Mouse (Mus musculus) intestine, postnatal 0 days (tissue): ENCODE measurements around the gene Tox2. TPM values are rescaled to one million over a fixed set of nuclear protein-coding genes. Genes with fewer than 3 reads are reported as not detected.

Source experiments
- ATAC-seq: fragments of 200-750 bp; cut with Nextera tagmentation; 2 replicates; pipeline ENCODE4 v1.8.0; 2017; ENCODE audit warnings: mild to moderate bottlenecking, moderate TSS enrichment, moderate library complexity
- H3K27ac ChIP-seq: fragments of 300-500 bp; sonication (generic); 2 replicates; pipeline ENCODE4 v1.5.1; 2014; ENCODE audit warnings: mild to moderate bottlenecking, low read depth, low read length, moderate library complexity
- H3K27me3 ChIP-seq: fragments of 300-500 bp; sonication (generic); replicated peaks from 2 replicates; pipeline ENCODE4 v1.6.1; 2014; ENCODE audit warnings: low read length, mixed read lengths; ENCODE audit not compliant: control insufficient read depth, insufficient read depth
- H3K36me3 ChIP-seq: fragments of 300-500 bp; sonication (generic); 2 replicates; pipeline ENCODE4 v1.6.1; 2014; ENCODE audit warnings: mild to moderate bottlenecking, moderate library complexity; ENCODE audit not compliant: control insufficient read depth, insufficient read depth
- H3K4me1 ChIP-seq: fragments of 300-500 bp; sonication (generic); replicated peaks from 2 replicates; pipeline ENCODE4 v1.6.1; 2014; ENCODE audit warnings: antibody characterized with exemption, low read length, mixed read lengths; ENCODE audit not compliant: control insufficient read depth, insufficient read depth
- H3K4me2 ChIP-seq: fragments of 300-500 bp; sonication (generic); replicated peaks from 2 replicates; pipeline ENCODE4 v1.6.1; 2014; ENCODE audit warnings: low read depth, mild to moderate bottlenecking, moderate library complexity
- H3K4me3 ChIP-seq: fragments of 300-500 bp; sonication (generic); 2 replicates; pipeline ENCODE4 v1.5.1; 2014; ENCODE audit warnings: low read depth, low read length
- H3K9ac ChIP-seq: fragments of 300-500 bp; sonication (generic); 2 replicates; pipeline ENCODE4 v1.6.1; 2014; ENCODE audit warnings: mild to moderate bottlenecking, low read depth, low read length
- H3K9me3 ChIP-seq: fragments of 300-500 bp; sonication (generic); 2 replicates; pipeline ENCODE4 v1.6.1; 2016; ENCODE audit warnings: mixed run types; ENCODE audit not compliant: control insufficient read depth
- CTCF ChIP-seq: sonication (generic); IDR thresholded peaks from 2 replicates; pipeline ENCODE4 v1.5.1; 2016; ENCODE audit warnings: low read depth, mild to moderate bottlenecking, control low read depth, antibody characterized with exemption, moderate library complexity
- WGBS: fragments of 180-500 bp; shearing (Covaris S2); extraction: QIAGEN DNeasy Blood & Tissue Kit; methylation state at CpG from one replicate; pipeline ENCODE4 v1.1.7; 2014; 5-methylcytosine and 5-hydroxymethylcytosine counted together
- polyA plus RNA-seq: library from polyadenylated mRNA; unstranded; fragments of >200 nt; fragmentation: Nextera tagmentation; extraction: Ambion mirVana; gene quantifications from 2 replicates; pipeline ENCODE4 v1.2.1, GENCODE M21; 2015

Tox2 gene
- polyA plus RNA-seq, 1 experiment from 2014 or later, result 3.3 TPM

- 2% methylated on average over 75 of the region's 75 CpGs for WGBS
Measured at GRCm38 (mm10) chr2:163203635-163204547, 966 bp downstream of the Tox2 start.

DNA sequence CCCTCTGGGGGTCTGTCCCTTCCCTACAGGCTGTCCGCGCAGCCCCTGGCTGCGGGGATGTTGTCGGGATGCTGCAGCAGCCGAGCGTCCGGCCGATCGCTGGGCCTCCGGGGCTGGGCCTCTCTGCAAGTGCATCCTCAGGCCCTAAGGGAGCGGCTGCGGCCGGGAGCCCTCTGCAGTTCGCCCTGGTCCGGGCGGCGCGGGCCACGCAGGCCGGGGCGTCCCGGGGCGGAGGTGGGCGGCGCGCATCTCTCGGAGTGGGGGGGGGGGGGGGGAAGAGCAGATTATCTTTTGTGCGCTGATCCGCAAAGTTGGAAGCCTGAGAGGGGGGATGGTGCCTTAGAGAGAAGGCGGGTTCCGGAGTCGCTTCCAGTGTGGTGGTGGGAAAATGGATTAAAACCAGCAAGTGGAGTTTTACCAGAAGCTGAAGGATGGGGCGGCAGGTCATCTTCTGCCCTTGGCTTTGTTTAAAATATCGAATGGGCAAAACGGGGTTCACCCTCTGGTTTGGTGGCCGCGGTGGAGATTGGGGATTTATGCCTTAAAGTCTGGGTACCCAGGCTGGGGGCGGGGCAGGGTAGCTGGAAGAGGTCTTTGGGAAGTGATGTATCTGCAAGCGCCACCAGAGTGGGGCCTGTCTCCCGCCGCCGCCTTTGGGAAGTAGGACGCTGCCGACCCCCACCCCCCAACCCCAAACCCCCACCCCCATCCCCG, 1.8 kb downstream of the Tox2 start:
- WGBS, result under 1% methylated on average over 42 of the region's 45 CpGs
- no peak for TF ChIP-seq CTCF
- H3K4me1 ChIP-seq, result no peaks in the 10 kb centered on the region
- H3K4me2 ChIP-seq, result peak overlapping the region; percentile 94
- peaks cover 47% of the 10 kb centered on the region for H3K27me3 ChIP-seq
- ATAC-seq, result no peak
- no peak overlapping the region for H3K27ac ChIP-seq
- peak overlapping the region; percentile 37; the same call in 1 of the 2 replicates for H3K9ac ChIP-seq
- no peaks in the 10 kb centered on the region for H3K36me3 ChIP-seq
- H3K4me3 ChIP-seq, result peak overlapping the region; percentile 50
- no peaks in the 10 kb centered on the region for H3K9me3 ChIP-seq

More at GRCm38 (mm10) chr2:163203635-163204547, 966 bp downstream of the Tox2 start:
- Histone ChIP-seq H3K36me3 (no peaks in the 10 kb centered on the region), H3K9ac (peak overlapping the region; percentile 37; the same call in 1 of the 2 replicates), H3K27ac (no peak overlapping the region), H3K27me3 (peaks cover 47% of the 10 kb centered on the region), H3K4me1 (no peaks in the 10 kb centered on the region), H3K9me3 (no peaks in the 10 kb centered on the region), H3K4me2 (peak overlapping the region; percentile 94), H3K4me3 (peak overlapping the region; percentile 50)
- no peak for TF ChIP-seq CTCF
- no peak; the same call in 1 of the 2 replicates for ATAC-seq

DNA sequence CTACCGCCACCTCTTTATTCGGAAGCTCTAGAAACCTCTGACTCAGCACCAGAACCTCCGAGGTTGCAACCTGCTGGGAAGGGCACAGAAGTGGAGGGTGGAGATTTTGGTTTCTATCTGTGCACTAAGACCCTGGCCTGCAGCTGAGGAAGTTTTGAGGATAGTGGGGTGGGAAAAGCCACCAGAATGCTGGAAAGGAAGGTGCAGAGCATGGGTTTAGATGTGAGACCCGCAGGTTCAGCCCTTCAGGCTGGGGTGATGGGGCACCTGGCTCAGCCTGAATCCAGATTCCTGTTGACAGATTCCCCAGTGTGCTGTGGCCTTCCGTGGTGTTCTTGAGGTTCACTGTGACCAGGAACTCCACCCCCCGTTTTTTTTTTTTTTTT, 2.3 kb downstream of the Tox2 start:
- no peak for ATAC-seq
- no peak overlapping the region for H3K27ac ChIP-seq
- no peaks in the 10 kb centered on the region for H3K36me3 ChIP-seq
- no peaks in the 10 kb centered on the region for H3K9me3 ChIP-seq
- H3K4me1 ChIP-seq, result no peaks in the 10 kb centered on the region
- no peak overlapping the region for H3K9ac ChIP-seq
- peak overlapping the region; percentile 94; the same call in 1 of the 2 replicates for H3K4me2 ChIP-seq
- peaks cover 48% of the 10 kb centered on the region for H3K27me3 ChIP-seq
- H3K4me3 ChIP-seq, result peak overlapping the region; percentile 50; the same call in 1 of the 2 replicates
- no peak for TF ChIP-seq CTCF
- 13% methylated on average over 6 of the region's 6 CpGs for WGBS

DNA sequence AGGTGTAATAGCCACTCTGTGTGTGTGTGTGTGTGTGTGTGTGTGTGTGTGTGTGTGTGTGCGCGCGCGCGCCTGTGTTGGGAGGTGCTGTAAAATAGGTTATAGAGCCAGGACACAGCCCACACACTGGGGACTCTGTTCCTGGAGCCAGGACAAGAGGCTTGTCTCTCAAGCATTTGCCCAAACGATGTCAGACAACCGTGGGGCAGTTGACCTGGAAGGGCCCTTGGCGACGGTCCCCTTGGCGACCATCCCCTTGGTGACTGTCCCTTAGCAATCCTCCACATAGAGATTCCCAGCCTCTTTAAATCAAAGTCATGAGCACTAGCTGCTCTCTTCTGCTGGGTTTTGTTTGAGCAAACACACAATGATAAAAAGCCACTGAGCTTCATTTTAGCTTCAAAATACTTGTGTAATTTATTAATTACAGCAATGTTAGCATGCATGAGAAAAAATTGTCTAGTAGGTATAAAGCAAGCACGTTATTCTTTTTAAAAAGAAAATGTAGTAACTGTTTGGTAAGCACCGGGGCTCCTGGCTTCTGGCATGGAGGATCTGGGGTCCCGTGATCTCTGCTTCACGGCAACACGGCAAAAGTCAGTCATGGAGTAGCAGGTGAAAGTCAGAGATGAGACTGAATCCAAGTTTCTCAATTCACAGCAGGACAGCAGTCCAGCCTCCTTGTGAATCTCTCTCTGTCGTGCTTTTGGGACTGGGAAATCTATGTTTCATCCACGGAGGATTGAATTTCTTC, 3.0 kb downstream of the Tox2 start:
- H3K27me3 ChIP-seq, result peaks cover 51% of the 10 kb centered on the region
- no peak overlapping the region for H3K4me2 ChIP-seq
- H3K9ac ChIP-seq, result no peak overlapping the region
- no peaks in the 10 kb centered on the region for H3K9me3 ChIP-seq
- no peaks in the 10 kb centered on the region for H3K4me1 ChIP-seq
- ATAC-seq, result no peak
- no peak overlapping the region for H3K27ac ChIP-seq
- H3K36me3 ChIP-seq, result no peaks in the 10 kb centered on the region
- no peak overlapping the region for H3K4me3 ChIP-seq
- TF ChIP-seq CTCF, result no peak
- 52% methylated on average over 17 of the region's 17 CpGs for whole genome bisulfite sequencing

DNA sequence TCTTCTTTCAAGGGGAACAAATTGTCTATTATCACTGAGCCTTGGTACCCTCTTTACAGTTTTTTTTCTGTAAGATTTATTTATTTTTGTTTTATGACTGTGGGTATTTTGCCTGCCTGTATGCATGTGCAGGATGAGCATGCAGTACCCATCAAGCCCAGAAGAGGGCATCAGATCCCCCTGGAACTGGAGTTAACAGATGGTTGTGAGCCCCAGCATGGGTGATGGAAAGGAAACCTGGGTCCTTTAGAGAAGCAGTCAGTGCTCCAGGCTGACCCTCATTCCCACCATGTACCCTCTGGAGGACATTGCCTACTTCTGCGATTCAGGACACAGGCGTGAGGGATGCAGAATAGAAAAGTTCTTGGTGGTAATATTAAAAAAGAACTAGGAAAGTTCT, 4.4 kb downstream of the Tox2 start:
- Histone ChIP-seq H3K4me3 (no peak overlapping the region), H3K9ac (no peak overlapping the region), H3K9me3 (no peaks in the 10 kb centered on the region), H3K4me1 (no peaks in the 10 kb centered on the region), H3K4me2 (no peak overlapping the region), H3K36me3 (no peaks in the 10 kb centered on the region), H3K27me3 (peaks cover 53% of the 10 kb centered on the region), H3K27ac (no peak overlapping the region)
- WGBS, result 97% methylated on average over 2 of the region's 2 CpGs
- no peak for ATAC-seq
- TF ChIP-seq CTCF, result peak; percentile 59
